Mouse (Mus musculus) brain, embryonic 14.5 days (tissue): ENCODE results near the gene Sec61b.

Source experiments
- CTCF ChIP-seq: fragments of 200-500 bp; IDR thresholded peaks from 2 replicates; pipeline ENCODE4 v1.5.1; 2012; ENCODE audit warnings: inconsistent platforms, mild to moderate bottlenecking, moderate library complexity, borderline replicate concordance; ENCODE audit not compliant: insufficient read depth, insufficient read length; ENCODE audit errors: extremely low read depth
- POLR2A ChIP-seq: fragments of 200-500 bp; IDR thresholded peaks from 2 replicates; pipeline ENCODE4 v1.6.1; 2012; ENCODE audit warnings: mild to moderate bottlenecking, inconsistent platforms, borderline replicate concordance; ENCODE audit not compliant: poor library complexity, insufficient read depth, insufficient read length, severe bottlenecking; ENCODE audit errors: extremely low read depth

- TF ChIP-seq POLR2A (no peak), CTCF (no peak)
These were observed 45.6 kb downstream of the Sec61b start for GRCm38 (mm10) chr4:47520076-47520475.
